Mouse (Mus musculus) forebrain, embryonic 12.5 days (tissue): ENCODE measurements around the gene Shank2. TPM values are rescaled to one million over a fixed set of nuclear protein-coding genes. Genes with fewer than 3 reads are reported as not detected.

ENCODE experiments used
- ATAC-seq: fragments of 200-750 bp; cut with Nextera tagmentation; 2 replicates; pipeline ENCODE4 v1.8.0; 2017; ENCODE audit warnings: moderate TSS enrichment; ENCODE audit not compliant: low FRiP score
- H3K27ac ChIP-seq: fragments of 300-500 bp; sonication (generic); 2 replicates; pipeline ENCODE4 v1.5.1; 2016; ENCODE audit warnings: mild to moderate bottlenecking
- H3K27me3 ChIP-seq: fragments of 300-500 bp; sonication (generic); 2 replicates; pipeline ENCODE4 v1.6.1; 2016; ENCODE audit warnings: mild to moderate bottlenecking
- H3K36me3 ChIP-seq: fragments of 300-500 bp; sonication (generic); replicated peaks from 2 replicates; pipeline ENCODE4 v1.6.1; 2016; ENCODE audit warnings: mild to moderate bottlenecking
- H3K4me1 ChIP-seq: fragments of 300-500 bp; sonication (generic); 2 replicates; pipeline ENCODE4 v1.6.1; 2016
- H3K4me2 ChIP-seq: fragments of 300-500 bp; sonication (generic); 2 replicates; pipeline ENCODE4 v1.6.1; 2016; ENCODE audit warnings: mild to moderate bottlenecking, moderate library complexity
- H3K4me3 ChIP-seq: fragments of 300-500 bp; sonication (generic); replicated peaks from 2 replicates; pipeline ENCODE4 v1.5.1; 2016; ENCODE audit warnings: mild to moderate bottlenecking
- H3K9ac ChIP-seq: fragments of 300-500 bp; sonication (generic); 2 replicates; pipeline ENCODE4 v1.6.1; 2016; ENCODE audit warnings: mild to moderate bottlenecking
- H3K9me3 ChIP-seq: fragments of 300-500 bp; sonication (generic); 2 replicates; pipeline ENCODE4 v1.6.1; 2016
- WGBS: fragments of 180-500 bp; shearing (Covaris S2); methylation state at CpG from one replicate; pipeline ENCODE4 v1.1.7; 2016; 5-methylcytosine and 5-hydroxymethylcytosine counted together
- polyA plus RNA-seq: library from polyadenylated mRNA; unstranded; fragments of >200 nt; fragmentation: Nextera tagmentation; extraction: Ambion mirVana; gene quantifications from 2 replicates; pipeline ENCODE4 v1.2.1, GENCODE M21; 2016

The Shank2 gene
- polyA plus RNA-seq, 1 experiment from 2014 or later, result 3.0 TPM

DNA sequence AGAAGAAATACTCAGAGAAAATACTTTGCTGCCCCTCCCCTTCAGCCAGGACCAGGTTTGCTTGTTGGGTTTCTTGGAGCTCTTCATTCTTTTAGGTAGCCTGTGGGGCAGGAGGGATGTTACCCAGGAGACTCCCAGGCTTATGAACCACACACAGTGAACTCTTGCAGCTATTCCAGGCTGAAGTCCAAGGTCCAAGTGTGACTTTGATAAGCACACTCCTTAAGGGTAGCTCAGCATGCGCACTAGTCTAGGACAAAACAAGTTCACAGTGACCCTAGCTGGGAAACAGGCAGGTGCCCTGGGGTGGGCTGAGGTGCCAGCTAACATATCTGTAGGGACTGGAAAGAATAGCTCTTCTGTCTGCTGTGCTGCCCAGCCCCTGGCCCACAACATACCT is 117.8 kb downstream of the Shank2 start:
- Histone ChIP-seq H3K4me1 (no peaks in the 10 kb centered on the region), H3K9me3 (no peaks in the 10 kb centered on the region), H3K27me3 (no peaks in the 10 kb centered on the region), H3K36me3 (no peaks in the 10 kb centered on the region), H3K27ac (no peak overlapping the region), H3K4me2 (no peak overlapping the region), H3K4me3 (no peak overlapping the region), H3K9ac (no peak overlapping the region)
- no peak for ATAC-seq
- WGBS, result 89% methylated on average over 1 of the region's 1 CpGs

DNA sequence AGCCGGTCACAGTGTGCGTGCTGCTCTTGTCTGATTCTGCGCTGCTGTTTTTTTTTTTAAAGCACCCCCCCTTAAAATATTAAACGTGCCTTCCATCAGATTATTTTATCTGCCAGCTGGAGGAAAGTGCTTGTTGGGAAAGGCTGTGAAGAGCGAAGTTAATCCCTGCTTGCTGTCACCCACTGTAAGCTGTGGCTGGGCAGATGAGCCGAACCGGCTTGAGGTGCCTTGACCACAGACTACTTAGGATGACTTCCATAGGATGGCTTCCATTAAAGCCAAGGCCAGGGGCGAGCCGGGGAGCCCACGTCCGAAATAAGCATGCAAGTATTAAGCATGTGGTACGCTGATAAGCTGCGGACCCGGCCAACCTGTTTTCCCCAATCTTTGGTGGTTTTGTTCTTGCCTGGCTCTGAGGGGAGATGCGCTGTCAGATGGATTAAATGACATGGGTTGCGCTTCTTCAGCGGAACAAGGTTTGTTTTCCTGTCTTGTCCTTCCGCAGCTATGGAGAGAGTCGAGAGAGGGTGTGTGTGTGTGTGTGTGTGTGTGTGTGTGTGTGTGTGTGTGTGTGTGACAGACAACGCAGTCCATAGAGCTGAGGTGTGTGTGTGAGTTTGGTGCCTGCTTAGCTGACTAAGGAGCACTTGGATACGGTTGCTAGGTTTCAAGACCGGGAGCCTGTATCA is 131.1 kb downstream of the Shank2 start:
- no peaks in the 10 kb centered on the region for H3K9me3 ChIP-seq
- peaks cover 10% of the 10 kb centered on the region for H3K4me1 ChIP-seq
- no peak overlapping the region for H3K4me2 ChIP-seq
- H3K27me3 ChIP-seq, result no peaks in the 10 kb centered on the region
- H3K4me3 ChIP-seq, result no peak overlapping the region
- 0 out of 2 replicates have a peak overlapping the region, but pooled peaks have one; percentile 8 for H3K27ac ChIP-seq
- no peak overlapping the region for H3K9ac ChIP-seq
- H3K36me3 ChIP-seq, result no peaks in the 10 kb centered on the region
- ATAC-seq, result peak; percentile 68
- 76% methylated on average over 22 of the region's 22 CpGs for WGBS

DNA sequence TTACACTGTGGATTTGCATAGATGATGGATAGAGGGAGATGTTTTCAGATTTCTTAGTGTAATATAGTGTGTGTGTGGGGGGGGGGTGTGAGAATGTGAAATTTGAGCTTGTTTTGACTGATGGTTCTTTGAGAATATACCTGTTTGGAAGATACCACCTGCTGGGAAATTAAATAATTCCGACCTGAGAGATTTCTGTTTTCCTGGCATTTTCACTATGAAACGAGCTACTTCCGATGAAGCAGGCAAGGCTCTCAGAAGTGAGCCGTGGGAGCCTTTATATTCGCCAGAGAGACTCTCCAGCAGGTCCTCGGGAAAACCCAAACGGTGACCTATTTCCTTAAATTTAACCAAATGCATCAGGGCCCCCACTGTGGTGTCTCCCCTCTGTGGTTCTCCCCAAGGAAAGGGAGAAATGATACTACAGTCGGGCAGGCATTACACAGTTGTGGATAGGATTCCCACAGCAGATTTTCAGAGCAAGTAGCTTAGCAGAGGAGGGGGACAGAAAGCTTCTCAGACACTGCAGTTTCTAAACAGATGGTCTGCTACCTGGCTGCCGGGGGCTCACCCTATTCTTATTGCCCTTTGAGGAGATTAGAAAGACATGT is 131.8 kb downstream of the Shank2 start:
- Histone ChIP-seq H3K9ac (no peak overlapping the region), H3K4me1 (peaks cover 10% of the 10 kb centered on the region), H3K27ac (peak overlapping the region; percentile 47), H3K36me3 (no peaks in the 10 kb centered on the region), H3K4me3 (no peak overlapping the region), H3K9me3 (no peaks in the 10 kb centered on the region), H3K27me3 (no peaks in the 10 kb centered on the region), H3K4me2 (no peak overlapping the region)
- no peak for ATAC-seq
- WGBS, result 64% methylated on average over 9 of the region's 9 CpGs

DNA sequence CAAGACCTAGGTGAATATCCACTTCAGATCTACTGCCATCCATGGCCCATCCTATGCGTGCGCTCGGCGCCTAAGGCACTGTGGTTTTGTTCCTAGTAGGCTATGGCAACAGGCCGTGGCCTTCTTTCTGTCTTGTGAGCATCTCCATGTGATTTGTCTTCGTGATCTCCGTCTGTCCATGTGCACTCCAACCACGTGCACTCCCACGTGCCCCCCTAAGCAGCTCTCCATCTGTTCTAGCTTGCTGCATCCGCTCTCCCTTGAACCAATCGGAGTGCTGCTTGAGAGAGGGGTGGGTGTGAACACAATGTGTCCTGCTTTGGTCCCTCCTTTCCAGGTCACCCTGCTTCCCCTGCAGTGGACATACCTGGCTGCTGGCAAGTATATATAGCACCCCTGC is 133.0 kb downstream of the Shank2 start:
- WGBS, result 94% methylated on average over 11 of the region's 11 CpGs
- ATAC-seq, result no peak

DNA sequence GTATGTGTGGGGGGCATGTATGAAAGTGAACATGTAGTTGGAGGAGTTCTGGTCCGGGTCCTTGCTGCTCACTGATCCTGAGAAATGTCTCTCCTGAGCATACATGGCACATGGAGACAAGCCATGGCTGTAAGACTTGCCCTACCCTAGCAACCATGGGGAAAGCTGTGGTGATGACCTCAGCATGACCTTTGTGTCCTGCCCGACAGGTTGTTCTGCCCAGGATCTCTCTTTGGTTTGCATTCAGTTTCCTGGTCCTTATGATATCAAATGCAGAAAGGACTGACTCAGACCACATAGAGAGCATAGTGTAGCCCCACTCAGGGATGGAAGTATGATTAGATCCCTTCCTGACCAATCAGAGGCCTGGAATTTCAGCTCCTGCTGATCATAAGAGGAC is 136.1 kb downstream of the Shank2 start:
- Histone ChIP-seq H3K27me3 (no peaks in the 10 kb centered on the region), H3K36me3 (no peaks in the 10 kb centered on the region), H3K27ac (no peak overlapping the region), H3K4me2 (no peak overlapping the region), H3K9me3 (no peaks in the 10 kb centered on the region), H3K4me1 (peaks cover 9% of the 10 kb centered on the region), H3K4me3 (no peak overlapping the region), H3K9ac (no peak overlapping the region)
- 84% methylated on average over 2 of the region's 2 CpGs for WGBS
- ATAC-seq, result no peak

More for the DNA sequence above, 133.0 kb downstream of the Shank2 start:
- H3K9ac ChIP-seq, result no peak overlapping the region
- peaks cover 10% of the 10 kb centered on the region for H3K4me1 ChIP-seq
- no peak overlapping the region for H3K4me3 ChIP-seq
- H3K36me3 ChIP-seq, result no peaks in the 10 kb centered on the region
- H3K9me3 ChIP-seq, result no peaks in the 10 kb centered on the region
- H3K27ac ChIP-seq, result no peak overlapping the region
- H3K4me2 ChIP-seq, result no peak overlapping the region
- no peaks in the 10 kb centered on the region for H3K27me3 ChIP-seq

DNA sequence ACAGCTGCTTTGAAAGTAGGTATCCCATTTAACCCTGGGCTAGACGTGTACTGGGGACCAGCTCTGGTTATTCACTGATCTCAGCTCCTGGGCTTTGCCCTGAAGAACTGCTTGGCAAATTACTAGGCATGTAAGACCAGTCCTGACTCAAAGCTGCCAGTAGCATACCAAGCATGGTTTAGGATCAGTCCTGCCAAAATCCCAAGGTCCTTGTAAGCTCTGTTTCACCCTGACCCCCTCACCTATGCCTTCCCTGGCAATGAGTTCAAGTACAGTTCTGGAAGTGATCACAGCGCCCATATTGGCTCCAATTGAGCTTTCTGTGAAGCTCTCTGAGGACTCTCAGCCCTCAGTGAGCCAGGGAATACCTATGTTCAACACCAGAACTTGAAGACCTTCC is 136.7 kb downstream of the Shank2 start:
- Histone ChIP-seq H3K9me3 (no peaks in the 10 kb centered on the region), H3K27me3 (no peaks in the 10 kb centered on the region), H3K4me1 (peaks cover 3% of the 10 kb centered on the region; the same call in 1 of the 2 replicates), H3K4me2 (no peak overlapping the region), H3K4me3 (no peak overlapping the region), H3K36me3 (no peaks in the 10 kb centered on the region), H3K9ac (no peak overlapping the region), H3K27ac (no peak overlapping the region)
- WGBS, result 48% methylated on average over 2 of the region's 2 CpGs
- no peak for ATAC-seq

DNA sequence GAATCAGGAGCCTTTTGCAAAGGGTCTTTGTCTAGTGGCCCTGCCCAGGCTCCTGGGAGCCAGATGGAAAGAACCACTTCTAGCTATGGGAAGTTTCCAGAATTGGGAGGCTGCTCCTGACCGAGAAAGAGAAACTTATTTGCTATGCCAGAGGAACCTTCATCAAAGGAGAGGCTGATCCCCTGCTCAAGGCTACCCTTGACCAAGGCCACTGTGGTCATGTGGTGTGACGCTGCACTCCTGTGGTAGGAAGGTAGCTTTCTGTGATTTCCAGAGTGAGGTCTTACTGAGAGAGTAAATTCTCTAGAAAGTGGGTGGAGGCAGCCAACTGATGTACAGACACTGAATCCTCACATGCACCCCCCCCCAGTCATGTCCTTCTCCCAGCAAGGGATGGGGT is 138.0 kb downstream of the Shank2 start:
- no peak for ATAC-seq
- 72% methylated on average over 2 of the region's 2 CpGs for WGBS

DNA sequence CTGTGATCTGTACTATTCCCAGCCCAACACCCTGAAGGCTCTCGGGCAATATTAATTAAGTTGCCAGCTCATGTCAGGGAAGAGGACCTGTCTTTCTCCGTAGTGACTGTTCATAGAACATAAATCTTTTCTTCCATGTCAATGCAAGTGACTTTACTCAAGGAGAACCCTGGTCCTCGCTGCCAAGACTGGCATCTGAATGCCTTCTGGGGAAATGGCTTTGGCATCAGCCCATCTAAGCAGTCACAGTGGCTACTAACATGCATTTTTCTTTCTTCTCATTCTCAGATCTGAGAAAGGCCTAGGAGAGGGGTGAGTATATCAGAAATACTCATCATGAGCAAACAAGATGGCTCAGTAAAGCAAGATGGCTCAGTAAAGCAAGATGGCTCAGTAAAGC is 138.7 kb downstream of the Shank2 start:
- Histone ChIP-seq H3K4me2 (no peak overlapping the region), H3K4me1 (peaks cover 4% of the 10 kb centered on the region; the same call in 1 of the 2 replicates), H3K4me3 (no peak overlapping the region), H3K9me3 (no peaks in the 10 kb centered on the region), H3K36me3 (no peaks in the 10 kb centered on the region), H3K27me3 (no peaks in the 10 kb centered on the region), H3K9ac (no peak overlapping the region), H3K27ac (no peak overlapping the region)
- ATAC-seq, result no peak
- 72% methylated on average over 3 of the region's 3 CpGs for WGBS

More for the DNA sequence above, 138.0 kb downstream of the Shank2 start:
- Histone ChIP-seq H3K9me3 (no peaks in the 10 kb centered on the region), H3K9ac (no peak overlapping the region), H3K4me1 (peaks cover 4% of the 10 kb centered on the region; the same call in 1 of the 2 replicates), H3K27me3 (no peaks in the 10 kb centered on the region), H3K27ac (no peak overlapping the region), H3K4me2 (no peak overlapping the region), H3K4me3 (no peak overlapping the region), H3K36me3 (no peaks in the 10 kb centered on the region)

DNA sequence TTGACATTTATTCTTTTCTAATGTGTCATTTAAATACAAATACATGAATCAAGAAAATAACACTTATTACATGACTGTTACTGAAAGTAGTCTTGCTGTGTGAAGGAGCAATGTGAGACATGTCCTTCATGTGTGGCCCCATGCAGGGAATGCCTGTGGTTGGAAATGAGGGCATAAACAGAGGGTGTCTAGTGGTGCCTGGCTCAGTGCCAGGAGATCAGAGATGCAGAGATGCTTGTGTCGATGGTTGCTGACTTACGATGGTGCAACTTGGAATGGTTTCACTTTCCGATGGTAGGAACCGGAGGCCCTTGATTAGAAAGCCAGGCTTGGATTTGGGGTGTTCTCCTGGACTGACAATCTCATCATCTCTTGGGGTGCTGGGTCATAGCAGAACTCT is 140.3 kb downstream of the Shank2 start:
- no peak overlapping the region for H3K4me3 ChIP-seq
- H3K9ac ChIP-seq, result no peak overlapping the region
- no peaks in the 10 kb centered on the region for H3K27me3 ChIP-seq
- H3K36me3 ChIP-seq, result no peaks in the 10 kb centered on the region
- no peak overlapping the region for H3K27ac ChIP-seq
- ATAC-seq, result no peak
- WGBS, result 86% methylated on average over 4 of the region's 4 CpGs
- H3K9me3 ChIP-seq, result no peaks in the 10 kb centered on the region
- no peak overlapping the region for H3K4me2 ChIP-seq
- peaks cover 4% of the 10 kb centered on the region; the same call in 1 of the 2 replicates for H3K4me1 ChIP-seq

DNA sequence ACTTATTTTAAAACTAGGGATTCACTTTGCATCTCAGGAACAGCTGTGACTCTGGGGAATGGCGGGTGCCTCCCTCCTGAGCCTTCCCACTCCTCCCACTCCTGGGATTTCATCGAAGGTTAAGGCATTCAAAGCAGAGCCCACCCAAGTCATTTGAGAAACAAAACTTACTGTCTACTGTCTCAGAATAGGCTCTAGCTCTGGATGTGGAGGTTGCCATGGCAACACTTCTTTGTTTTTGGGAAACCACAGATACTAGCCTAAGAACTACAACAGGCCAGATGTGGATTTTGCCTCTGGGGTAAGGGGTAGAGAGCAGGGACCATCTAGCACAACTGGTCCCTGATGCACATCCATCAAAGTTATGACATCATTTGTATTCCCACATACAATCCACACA is 142.2 kb downstream of the Shank2 start:
- Histone ChIP-seq H3K9me3 (no peaks in the 10 kb centered on the region), H3K4me3 (no peak overlapping the region), H3K27ac (no peak overlapping the region), H3K27me3 (no peaks in the 10 kb centered on the region), H3K4me1 (peaks cover 8% of the 10 kb centered on the region), H3K9ac (no peak overlapping the region), H3K4me2 (no peak overlapping the region), H3K36me3 (no peaks in the 10 kb centered on the region)
- ATAC-seq, result no peak
- 44% methylated on average over 2 of the region's 2 CpGs for WGBS

DNA sequence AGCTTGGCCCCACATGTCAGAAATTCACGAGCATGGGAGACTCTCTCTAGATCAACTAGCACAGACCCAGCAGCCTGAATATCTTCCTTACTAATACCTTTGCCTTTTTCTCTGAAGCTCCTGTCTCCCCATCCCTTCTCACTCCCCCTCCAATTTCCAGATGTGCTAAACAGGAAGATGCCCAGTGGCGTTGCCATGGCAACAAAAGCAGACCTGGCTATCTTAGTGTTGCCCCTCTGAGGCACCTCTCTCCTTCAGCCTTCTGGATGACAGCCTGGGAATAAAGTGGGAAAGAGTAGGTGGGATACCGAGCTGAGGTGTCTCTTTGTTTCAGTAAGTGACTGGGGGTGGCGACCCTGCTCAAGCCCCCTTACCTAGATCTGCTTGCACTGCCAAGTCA is 146.4 kb downstream of the Shank2 start:
- Histone ChIP-seq H3K27ac (no peak overlapping the region), H3K4me3 (no peak overlapping the region), H3K9ac (no peak overlapping the region), H3K36me3 (no peaks in the 10 kb centered on the region), H3K4me1 (peaks cover 8% of the 10 kb centered on the region), H3K4me2 (no peak overlapping the region), H3K27me3 (no peaks in the 10 kb centered on the region), H3K9me3 (no peaks in the 10 kb centered on the region)
- WGBS, result 82% methylated on average over 4 of the region's 4 CpGs
- ATAC-seq, result no peak

DNA sequence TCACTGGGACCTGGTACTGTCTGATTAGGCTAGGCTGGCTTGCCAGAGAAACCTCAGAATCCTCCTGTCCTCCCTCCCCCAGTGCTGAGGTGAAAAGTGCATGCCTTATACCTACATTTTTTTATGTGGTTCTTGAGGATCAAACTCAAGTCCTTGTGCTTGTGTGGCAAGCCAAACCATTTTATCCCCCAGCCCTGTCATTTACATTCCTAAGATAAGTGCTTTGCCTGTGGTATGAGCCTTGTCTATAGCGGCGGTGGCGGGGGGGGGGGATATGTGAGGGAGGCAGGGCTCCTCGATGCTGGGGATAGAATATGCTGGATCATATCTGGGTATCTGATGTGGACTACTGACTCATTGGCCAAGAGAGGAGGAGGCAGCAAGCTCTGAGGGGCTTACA is 151.4 kb downstream of the Shank2 start:
- Histone ChIP-seq H3K27ac (no peak overlapping the region), H3K9me3 (no peaks in the 10 kb centered on the region), H3K36me3 (no peaks in the 10 kb centered on the region), H3K27me3 (no peaks in the 10 kb centered on the region), H3K9ac (no peak overlapping the region), H3K4me2 (no peak overlapping the region), H3K4me1 (peaks cover 11% of the 10 kb centered on the region), H3K4me3 (no peak overlapping the region)
- no peak for ATAC-seq
- 88% methylated on average over 4 of the region's 4 CpGs for WGBS

DNA sequence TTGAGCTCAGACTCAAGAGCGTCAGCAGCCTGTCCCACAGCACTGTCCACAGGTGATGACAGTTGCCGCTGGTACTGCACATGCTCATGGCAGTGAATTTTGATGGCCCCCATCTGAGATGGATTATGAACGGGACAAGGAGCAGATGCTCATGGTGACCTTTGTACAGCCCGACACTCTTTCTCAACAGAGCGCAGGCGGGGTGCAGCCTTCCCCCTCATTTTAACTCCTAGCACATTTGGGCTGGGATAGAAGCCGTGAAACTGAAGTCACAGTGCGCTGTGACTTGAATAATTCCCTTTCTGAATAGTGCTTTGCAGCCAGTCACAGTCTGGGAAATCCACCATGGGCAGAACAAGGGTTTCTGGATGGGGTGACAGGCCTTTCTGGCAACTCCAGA is 152.0 kb downstream of the Shank2 start:
- WGBS, result 55% methylated on average over 8 of the region's 8 CpGs
- no peak overlapping the region for H3K4me2 ChIP-seq
- no peaks in the 10 kb centered on the region for H3K9me3 ChIP-seq
- no peak for ATAC-seq
- H3K4me1 ChIP-seq, result peaks cover 7% of the 10 kb centered on the region
- H3K4me3 ChIP-seq, result no peak overlapping the region
- no peak overlapping the region for H3K27ac ChIP-seq
- H3K9ac ChIP-seq, result no peak overlapping the region
- H3K36me3 ChIP-seq, result no peaks in the 10 kb centered on the region
- no peaks in the 10 kb centered on the region for H3K27me3 ChIP-seq
